17 mouse cellular contexts compared by ENCODE assay signal in the genomic region with DNA sequence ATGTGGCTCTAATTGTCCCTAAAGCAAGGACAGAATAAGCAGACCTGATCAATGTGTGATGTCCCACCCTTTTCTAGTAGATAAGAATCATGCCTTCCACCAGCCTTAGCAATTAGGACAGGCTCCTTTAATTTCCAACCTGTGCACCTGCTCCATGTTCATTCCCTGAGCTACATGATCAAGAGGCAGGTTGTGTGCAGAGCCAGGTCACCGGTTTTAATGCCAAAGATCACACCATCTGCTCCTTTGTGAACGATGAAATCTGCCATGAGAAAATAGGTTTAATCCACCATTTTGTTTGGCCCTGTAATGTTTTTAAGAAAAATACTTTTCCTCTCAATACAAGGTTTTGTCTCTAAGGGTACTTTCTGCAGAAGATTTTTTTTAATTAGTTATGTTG.
"Had no signal": no experiment of that assay in that cellular context is flagged by ENCODE, and none has a peak within 500 bp of the region (broad histone marks: within the 10 kb centered on the region; RNA-seq: fewer than 3 reads in every experiment).

No protein-coding gene starts in this region.

- DNase-seq: left cerebral cortex, postnatal 4 days; liver; liver, embryonic 13.5 days; liver, postnatal 0 days; lung, adult 18-20 months; lung, adult 2 months; lung, embryonic 14.5 days; lung, postnatal 10 days; lung, postnatal 14 days; lung, postnatal 36 days; lung, postnatal 4 days; midbrain, embryonic 14.5 days had no signal

- ATAC-seq: liver, embryonic 12.5 days; liver, postnatal 0 days; lung, postnatal 0 days; midbrain, embryonic 13.5 days; midbrain, embryonic 15.5 days; midbrain, embryonic 16.5 days had no signal
